Mouse (Mus musculus) layer of hippocampus, adult 9-10 months (tissue): ENCODE measurements around the gene 1600015I10Rik.
"Not testable (repeated sequence)": the region's sequence is repeated elsewhere in the genome, so short reads cannot be mapped to it uniquely, and the experiment has no call there.

Experiments
- DNase-seq: peaks from one replicate; pipeline ENCODE4 v3.0.0; 2022; ENCODE audit warnings: low spot score

Gene 1600015I10Rik

DNA sequence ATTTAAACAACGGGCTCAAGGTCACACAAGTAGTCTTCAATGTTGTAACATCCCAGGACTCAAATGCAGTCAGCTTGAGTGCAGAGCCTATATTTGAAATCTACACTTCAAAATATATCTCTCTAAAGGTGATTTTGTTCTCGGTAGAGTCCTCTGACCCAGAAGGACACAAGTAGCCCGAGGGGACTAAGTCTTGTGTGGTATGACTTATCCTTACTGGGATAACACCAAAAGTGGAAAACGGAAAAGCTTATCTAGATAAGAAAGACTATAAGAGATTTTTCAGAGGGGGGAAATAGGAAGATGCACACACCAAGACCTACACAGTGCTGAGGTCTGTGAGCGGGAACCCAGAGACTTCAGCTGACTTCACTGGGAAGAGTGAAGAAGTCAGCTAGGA lies at the start of gene 1600015I10Rik:
Gene 1600015I10Rik, plus strand, starts transcription at position 301 of the 400 bp plus-strand sequence.
- DNase-seq: no peak

- no peak for DNase-seq
These were observed 35.5 kb upstream of the 1600015I10Rik start for GRCm38 (mm10) chr6:48894203-48894602.

DNA sequence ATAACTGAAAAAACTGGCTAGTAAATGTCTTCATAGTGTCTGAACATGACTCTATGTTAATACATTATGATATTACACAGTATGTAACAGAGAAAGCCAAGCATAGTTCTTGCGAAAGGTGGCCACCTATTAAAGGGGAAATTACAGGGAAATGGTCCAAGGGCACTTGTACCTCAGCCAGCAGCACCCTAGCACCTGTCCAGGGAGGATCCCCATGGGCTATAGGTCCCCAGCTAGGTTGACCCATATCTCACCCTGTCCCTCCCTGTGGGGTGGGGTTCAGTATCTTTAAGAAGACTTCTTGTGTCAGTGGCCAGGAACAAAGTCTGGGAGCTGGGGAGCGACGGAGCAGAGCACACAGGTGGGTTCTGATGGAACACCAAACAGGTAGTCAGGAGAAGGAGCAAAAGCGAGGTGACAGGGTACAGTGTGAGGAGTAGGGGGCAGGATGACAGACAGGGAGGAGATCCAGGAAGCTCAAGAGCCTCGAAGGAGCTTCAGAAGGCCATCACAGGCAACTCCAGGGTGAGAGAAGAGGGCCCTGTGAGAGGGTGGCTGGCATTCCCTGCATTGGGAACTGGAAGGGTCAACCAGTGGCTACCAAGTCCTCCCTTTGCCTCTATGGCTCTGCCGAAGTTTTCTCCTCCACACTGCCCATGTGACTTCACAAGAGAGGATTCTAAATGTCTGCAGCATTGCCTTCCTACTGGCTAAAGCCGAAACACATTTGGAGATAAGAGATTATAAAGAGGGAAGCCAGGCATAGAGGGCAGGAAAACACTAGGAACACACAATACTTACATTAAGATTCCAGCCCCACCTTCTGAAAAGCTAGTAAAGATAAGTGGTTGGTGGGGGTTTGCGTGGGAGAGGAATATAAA lies 34.5 kb upstream of the 1600015I10Rik start:
- no peak for DNase-seq

DNA sequence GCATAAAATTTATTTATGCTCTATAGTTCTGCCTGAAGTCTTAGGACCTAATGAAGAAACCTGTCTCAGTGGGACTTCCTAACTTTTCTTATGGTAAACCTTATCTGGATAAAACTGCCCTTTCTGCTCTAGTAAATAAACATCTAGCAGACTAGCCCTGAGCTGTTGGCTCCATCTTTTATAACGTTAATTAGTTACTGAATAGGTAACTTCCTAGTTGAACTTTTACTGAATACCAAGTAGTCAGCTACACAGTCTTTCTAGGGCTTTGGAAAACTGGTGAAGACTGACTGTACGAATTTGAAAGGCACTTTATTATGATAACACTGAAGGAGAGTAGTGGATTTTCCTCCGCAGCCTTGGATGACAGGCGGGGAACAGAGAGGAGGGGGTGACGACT lies 33.8 kb upstream of the 1600015I10Rik start:
- DNase-seq: no peak

- no peak for DNase-seq
These were observed 32.7 kb upstream of the 1600015I10Rik start for GRCm38 (mm10) chr6:48896956-48897355.

DNA sequence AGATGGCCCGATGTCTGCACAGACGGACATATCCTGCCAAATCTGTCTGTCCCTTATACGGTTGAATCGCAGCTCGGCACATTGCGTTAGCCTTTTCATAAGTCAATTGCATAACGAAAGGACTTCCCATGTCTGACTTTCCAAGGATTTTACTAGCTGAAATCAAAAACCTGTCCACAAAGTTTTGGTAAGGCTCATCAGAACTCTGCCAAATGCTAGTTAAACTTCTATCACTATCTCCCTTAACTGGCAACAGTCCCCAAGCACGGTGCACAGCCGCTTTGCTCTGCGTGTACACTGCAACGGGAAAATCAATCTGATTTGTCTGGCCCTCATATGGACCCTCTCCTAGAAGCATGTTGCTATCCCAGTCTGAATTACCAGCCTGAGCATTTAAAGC lies 28.4 kb upstream of the 1600015I10Rik start:
- not testable (repeated sequence) for DNase-seq

- no peak for DNase-seq
These were observed 26.9 kb upstream of the 1600015I10Rik start for GRCm38 (mm10) chr6:48902511-48903406.

DNA sequence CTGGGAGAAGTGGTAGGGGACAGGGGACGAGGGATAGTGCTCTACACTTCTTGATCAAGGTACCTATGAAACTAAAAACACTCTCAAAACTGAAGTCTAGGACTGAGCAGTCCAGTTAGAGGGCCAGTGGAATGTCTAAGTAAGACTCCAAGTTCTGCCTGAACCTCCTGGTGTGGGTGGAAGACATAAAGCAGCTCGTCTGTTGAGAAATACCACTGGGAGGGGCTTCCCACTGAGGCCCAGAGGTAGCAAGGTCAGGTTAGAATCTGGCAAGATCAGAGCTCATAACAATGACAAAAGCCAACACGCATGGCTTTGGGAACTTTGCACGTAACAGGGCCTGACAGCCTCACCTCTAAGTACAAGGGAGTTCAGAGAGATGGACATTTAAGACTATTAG lies 26.3 kb upstream of the 1600015I10Rik start:
- DNase-seq: no peak

DNA sequence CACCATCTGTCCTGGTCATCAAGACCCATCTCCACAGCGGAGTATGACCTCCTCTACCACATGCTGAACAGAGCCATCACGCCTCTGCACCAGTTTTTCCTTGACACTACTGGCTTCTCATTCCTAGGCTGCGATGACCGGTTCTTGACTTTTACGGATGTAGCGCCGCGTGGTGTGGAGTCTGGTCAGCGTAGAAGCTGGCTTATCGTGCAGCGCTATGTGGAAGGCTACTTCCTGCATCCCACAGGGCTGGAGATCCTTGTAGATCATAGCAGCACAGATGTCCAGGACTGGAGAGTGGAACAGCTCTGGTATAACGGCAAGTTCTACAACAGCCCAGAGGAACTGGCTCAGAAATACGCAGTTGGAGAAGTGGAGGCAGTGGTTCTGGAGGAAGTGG lies 24.1 kb upstream of the 1600015I10Rik start:
- DNase-seq: no peak

DNA sequence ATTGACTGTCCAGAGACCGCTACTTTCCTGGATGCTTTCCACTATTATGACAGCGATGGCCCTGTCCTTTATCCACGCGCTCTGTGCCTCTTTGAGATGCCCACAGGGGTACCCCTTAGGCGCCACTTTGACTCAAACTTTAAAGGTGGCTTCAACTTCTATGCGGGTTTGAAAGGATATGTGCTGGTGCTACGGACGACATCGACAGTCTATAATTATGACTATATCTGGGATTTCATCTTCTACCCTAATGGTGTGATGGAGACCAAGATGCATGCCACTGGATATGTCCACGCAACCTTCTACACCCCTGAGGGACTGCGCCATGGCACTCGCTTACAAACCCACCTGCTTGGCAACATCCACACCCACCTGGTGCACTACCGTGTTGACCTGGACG lies 23.3 kb upstream of the 1600015I10Rik start:
- no peak for DNase-seq

DNA sequence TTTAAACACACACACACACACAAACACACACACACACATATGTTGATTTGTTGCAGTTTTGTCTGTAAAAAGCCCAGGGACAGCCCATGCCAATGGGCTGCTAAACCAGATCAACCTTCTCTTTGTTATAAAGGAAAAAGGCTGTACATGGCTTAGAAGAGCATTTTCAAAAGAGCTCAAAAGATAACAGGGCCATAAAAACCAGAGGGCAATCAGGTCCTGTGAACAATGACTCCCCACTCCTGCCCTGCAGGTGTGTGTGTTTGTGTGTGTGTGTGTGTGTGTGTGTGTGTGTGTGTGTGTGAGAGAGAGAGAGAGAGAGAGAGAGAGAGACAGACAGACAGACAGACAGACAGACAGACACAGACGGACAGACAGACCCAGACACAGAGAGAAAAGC lies 20.5 kb upstream of the 1600015I10Rik start:
- no peak for DNase-seq

DNA sequence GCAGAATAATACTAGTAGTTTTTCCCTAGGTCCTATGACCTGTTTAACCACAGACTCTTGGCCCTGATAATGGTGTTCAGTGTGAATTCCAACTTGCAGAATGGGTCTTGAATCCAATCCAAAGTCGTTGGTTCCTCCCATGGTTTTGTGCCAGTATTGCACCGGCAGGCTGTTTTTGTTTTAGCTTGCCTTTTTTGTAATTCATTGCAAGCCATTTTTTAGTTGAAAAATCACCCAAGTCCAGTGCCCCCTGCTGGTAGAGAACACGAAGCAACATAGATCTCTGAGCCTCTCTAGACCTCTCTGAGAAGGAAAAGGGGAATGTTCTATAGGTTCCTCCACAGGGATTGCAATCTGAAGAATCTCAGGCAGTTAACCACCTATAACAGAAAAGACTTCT lies 17.7 kb upstream of the 1600015I10Rik start:
- no peak for DNase-seq

GRCm38 (mm10) chr6:48913587-48913986 lies 16.1 kb upstream of the 1600015I10Rik start:
- no peak for DNase-seq

DNA sequence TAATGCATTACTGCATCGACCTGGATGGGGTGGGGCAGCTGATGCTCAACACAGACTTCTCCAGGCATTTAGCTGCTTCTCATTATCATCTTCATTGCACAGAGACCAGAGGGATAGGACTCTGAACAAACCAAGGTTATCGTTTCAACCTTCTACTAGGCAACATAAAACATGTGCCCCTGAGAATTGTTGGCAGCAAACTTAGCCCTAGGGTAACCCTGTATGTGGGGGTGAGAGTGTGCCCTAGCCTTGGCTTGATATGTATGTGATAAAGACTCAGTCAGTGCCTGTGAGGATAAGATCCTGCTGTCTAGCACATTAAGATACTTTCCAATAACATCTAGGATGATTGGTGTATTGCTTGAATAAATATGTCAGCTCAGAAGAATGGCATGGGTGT lies 19.9 kb downstream of the 1600015I10Rik start:
- no peak for DNase-seq

- DNase-seq: no peak
These were observed 21.0 kb downstream of the 1600015I10Rik start for GRCm38 (mm10) chr6:48950676-48951075.

DNA sequence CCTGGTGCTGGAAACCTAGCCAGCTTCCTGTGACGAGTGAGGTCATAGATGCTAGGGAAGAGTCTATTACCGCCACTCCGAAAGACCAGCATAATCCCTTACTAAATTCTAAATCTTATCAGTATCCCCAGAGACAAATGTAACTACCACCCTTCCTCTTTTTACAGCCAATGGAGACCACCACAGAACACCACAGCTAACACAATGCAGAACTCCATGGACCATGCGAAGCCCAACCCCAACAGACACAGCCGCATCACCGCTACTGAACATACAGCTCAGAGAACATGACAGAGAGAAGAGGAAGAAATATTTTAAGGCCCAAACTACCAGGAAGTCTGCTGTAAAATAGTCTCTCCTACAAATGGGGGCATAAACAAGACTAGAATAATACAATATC lies 21.9 kb downstream of the 1600015I10Rik start:
- no peak for DNase-seq

DNA sequence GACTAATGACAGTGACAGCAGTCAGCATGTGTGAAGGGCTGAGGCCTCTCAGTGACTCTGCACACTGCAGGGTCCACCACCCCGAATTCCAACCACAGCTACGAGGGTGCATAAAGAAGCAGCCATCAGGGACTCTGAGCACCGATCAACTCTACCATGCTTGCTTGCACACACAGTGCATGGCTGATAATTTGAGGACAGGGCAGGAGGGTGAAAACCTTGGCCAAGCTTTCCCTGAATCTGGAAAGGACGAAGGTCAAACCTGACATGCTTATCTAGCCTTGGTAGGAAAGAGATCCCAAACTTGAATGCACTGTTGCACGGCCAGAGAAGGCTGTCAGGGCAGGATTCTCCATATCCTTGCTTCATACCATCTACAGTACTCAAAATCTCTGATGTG lies 23.5 kb downstream of the 1600015I10Rik start:
- DNase-seq: no peak

DNA sequence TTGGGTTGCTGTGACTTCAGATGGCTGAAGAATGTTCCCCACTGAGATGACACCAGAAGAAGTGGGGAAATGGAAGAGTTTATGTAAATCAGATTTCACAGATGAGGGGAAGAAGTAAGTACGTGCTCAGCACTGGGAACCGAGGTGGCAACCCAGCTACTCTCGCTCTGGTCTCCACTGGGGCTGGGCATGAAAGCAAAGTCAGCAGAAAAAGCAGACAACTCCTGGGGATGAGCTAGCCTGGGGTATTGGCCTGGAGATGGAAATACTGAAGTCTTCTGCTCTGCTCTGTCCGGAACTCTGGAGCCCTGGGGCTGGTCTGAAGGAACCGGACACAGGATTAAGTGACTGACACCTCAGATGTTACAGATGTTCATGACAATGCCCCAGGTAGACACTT lies 24.5 kb downstream of the 1600015I10Rik start:
- no peak for DNase-seq

DNA sequence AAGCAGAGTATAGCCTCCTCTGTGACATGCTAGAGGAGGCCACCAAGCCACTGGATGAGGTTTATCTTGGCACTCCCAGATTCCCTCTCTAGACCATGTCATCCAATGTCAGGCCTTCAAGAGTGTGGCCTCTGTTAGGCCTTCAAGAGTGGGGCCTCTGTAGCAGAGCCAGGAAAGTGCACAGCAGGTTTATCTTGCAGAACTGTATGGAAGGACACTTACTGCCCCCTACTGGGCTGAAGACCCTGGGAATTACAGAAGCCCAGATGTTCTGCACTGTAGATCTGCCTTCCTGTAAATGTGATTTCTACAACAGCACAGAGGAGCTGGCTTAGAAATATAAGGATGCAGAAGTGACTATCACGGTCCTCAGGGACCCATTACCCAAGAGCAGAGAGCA lies 25.3 kb downstream of the 1600015I10Rik start:
- DNase-seq: peak; percentile 10

DNA sequence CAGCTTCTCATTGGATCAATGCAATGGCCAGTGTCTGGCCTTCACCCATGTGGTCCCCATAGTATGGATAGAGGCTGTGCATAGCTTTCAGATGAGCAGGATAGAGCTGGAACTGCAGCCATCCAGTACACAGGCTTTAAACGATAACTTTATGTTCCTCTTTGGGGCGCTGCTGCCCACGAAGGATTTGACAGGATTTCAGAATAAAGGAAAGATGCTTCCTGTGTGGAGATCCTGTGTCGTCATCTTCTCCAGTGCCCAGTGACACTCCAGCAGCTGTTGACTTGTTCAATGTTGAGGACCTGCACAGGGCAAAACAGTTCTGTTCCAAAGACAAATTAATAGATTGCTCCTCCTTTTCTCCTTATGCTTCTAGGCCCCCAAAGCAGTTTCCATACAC lies 27.1 kb downstream of the 1600015I10Rik start:
- no peak for DNase-seq

GRCm38 (mm10) chr6:48958053-48958452 lies 28.4 kb downstream of the 1600015I10Rik start:
- DNase-seq: no peak

GRCm38 (mm10) chr6:48959151-48959550 lies 29.5 kb downstream of the 1600015I10Rik start:
- not testable (repeated sequence) for DNase-seq

- not testable (repeated sequence) for DNase-seq
These were observed 37.0 kb downstream of the 1600015I10Rik start for GRCm38 (mm10) chr6:48966696-48967095.
